Mouse (Mus musculus): Measurements from ENCODE around the gene Ptprg. TPM values are rescaled to one million over a fixed set of nuclear protein-coding genes. Genes with fewer than 3 reads are reported as not detected.

The Ptprg gene
- polyA plus RNA-seq, 1 experiment from 2014 or later: 1.5 TPM

DNA sequence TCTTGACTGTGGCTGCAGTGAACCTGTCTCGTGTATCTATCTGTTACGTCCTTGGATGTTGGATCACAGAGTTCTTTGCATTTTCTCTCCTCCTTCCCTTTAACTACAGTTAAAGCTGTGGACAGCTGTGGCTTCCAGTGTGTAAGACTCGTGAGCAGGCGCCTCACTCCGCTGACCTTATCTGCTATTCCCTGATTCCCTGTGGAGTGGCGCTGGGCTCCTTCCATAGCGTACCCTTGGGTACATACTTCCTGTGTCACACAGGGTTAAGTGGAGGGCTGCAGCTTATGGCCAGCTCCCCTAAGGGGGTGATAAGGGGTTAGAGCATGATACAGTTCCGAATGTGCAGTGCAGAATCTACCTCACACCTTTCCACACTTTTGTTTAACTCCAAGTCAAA lies 473.9 kb downstream of the Ptprg start:
- Histone ChIP-seq H3K4me2 (ENCODE audit: low read depth, low read length) (no peak overlapping the region), H3K36me3 (ENCODE audit: control insufficient read depth, insufficient read depth) (no peaks in the 10 kb centered on the region), H3K4me1 (ENCODE audit: control insufficient read depth, low read depth, low read length) (no peaks in the 10 kb centered on the region), H3K27me3 (ENCODE audit: control insufficient read depth, insufficient read depth, low read depth, low read length) (no peaks in the 10 kb centered on the region), H3K9me3 (replicated peaks; ENCODE audit: control insufficient read depth, low read length) (no peaks in the 10 kb centered on the region), H3K9ac (ENCODE audit: low read depth, low read length) (no peak overlapping the region), H3K27ac (ENCODE audit: low read length) (no peak overlapping the region), H3K4me3 (ENCODE audit: low read depth, low read length) (no peak overlapping the region)
- ATAC-seq (ENCODE audit: low read depth): no peak
- 60% methylated on average over 8 of the region's 8 CpGs for WGBS (ENCODE audit: insufficient replicate concordance)

GRCm38 (mm10) chr14:12029926-12030325 lies 476.6 kb downstream of the Ptprg start:
- no peaks in the 10 kb centered on the region for H3K4me1 ChIP-seq (ENCODE audit: control insufficient read depth, low read depth, low read length)
- no peak for ATAC-seq (ENCODE audit: low read depth)
- H3K4me2 ChIP-seq (ENCODE audit: low read depth, low read length): no peak overlapping the region
- no peaks in the 10 kb centered on the region for H3K36me3 ChIP-seq (ENCODE audit: control insufficient read depth, insufficient read depth)
- H3K9me3 ChIP-seq (replicated peaks; ENCODE audit: control insufficient read depth, low read length): no peaks in the 10 kb centered on the region
- H3K27me3 ChIP-seq (ENCODE audit: control insufficient read depth, insufficient read depth, low read depth, low read length): no peaks in the 10 kb centered on the region
- 48% methylated on average over 2 of the region's 2 CpGs for WGBS (ENCODE audit: insufficient replicate concordance)
- H3K27ac ChIP-seq (ENCODE audit: low read length): no peak overlapping the region
- no peak overlapping the region for H3K9ac ChIP-seq (ENCODE audit: low read depth, low read length)
- no peak overlapping the region for H3K4me3 ChIP-seq (ENCODE audit: low read depth, low read length)

DNA sequence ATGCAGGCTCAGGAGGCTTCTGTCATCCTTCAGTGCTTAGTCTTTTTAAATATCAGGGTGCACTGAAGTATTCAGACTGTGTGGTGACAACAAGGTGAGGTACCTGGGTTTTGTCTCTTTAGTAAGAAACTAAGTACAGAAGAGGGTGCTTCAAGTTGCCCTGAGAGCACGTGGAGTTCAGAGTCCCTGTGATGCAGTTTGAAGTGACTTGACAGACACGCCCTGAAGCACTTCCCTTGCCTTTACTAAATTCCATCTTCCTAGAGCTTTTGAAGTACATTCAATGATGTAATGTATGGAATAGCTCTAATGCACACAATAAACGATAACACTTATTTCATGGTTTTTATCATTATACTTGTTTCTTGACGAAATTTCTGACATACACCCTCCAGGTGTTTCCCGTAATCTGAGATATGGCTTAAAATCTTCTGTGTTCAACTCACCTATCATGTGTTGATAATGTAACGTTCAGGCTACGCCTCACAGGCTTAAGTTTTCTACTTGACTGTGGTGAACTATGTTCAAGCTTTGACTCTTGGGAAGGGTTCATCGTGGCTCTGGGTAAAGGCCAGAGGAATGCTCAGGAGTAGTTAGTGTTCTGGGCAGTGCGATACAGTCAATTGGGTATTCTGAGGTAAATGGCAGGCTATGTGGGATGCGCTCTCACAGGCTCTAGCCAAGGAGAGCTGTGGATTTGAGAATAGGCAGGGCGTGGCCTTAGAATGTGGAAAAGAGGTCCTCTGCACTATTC lies 483.4 kb downstream of the Ptprg start:
- Histone ChIP-seq H3K4me2 (ENCODE audit: low read depth, low read length) (no peak overlapping the region), H3K4me1 (ENCODE audit: control insufficient read depth, low read depth, low read length) (no peaks in the 10 kb centered on the region), H3K27ac (ENCODE audit: low read length) (no peak overlapping the region), H3K4me3 (ENCODE audit: low read depth, low read length) (no peak overlapping the region), H3K9ac (ENCODE audit: low read depth, low read length) (no peak overlapping the region), H3K36me3 (ENCODE audit: control insufficient read depth, insufficient read depth) (no peaks in the 10 kb centered on the region), H3K27me3 (ENCODE audit: control insufficient read depth, insufficient read depth, low read depth, low read length) (no peaks in the 10 kb centered on the region), H3K9me3 (replicated peaks; ENCODE audit: control insufficient read depth, low read length) (no peaks in the 10 kb centered on the region)
- WGBS (ENCODE audit: insufficient replicate concordance): 68% methylated on average over 11 of the region's 11 CpGs
- ATAC-seq (ENCODE audit: low read depth): no peak

- no peaks in the 10 kb centered on the region for H3K9me3 ChIP-seq (replicated peaks; ENCODE audit: control insufficient read depth, low read length)
- no peak overlapping the region for H3K27ac ChIP-seq (ENCODE audit: low read length)
- ATAC-seq (ENCODE audit: low read depth): no peak
- H3K27me3 ChIP-seq (ENCODE audit: control insufficient read depth, insufficient read depth, low read depth, low read length): no peaks in the 10 kb centered on the region
- no peak overlapping the region for H3K9ac ChIP-seq (ENCODE audit: low read depth, low read length)
- H3K4me3 ChIP-seq (ENCODE audit: low read depth, low read length): no peak overlapping the region
- H3K4me2 ChIP-seq (ENCODE audit: low read depth, low read length): no peak overlapping the region
- WGBS (ENCODE audit: insufficient replicate concordance): 57% methylated on average over 3 of the region's 3 CpGs
- no peaks in the 10 kb centered on the region for H3K36me3 ChIP-seq (ENCODE audit: control insufficient read depth, insufficient read depth)
- H3K4me1 ChIP-seq (ENCODE audit: control insufficient read depth, low read depth, low read length): no peaks in the 10 kb centered on the region
Observed at GRCm38 (mm10) chr14:12039743-12040142, 486.4 kb downstream of the Ptprg start.

DNA sequence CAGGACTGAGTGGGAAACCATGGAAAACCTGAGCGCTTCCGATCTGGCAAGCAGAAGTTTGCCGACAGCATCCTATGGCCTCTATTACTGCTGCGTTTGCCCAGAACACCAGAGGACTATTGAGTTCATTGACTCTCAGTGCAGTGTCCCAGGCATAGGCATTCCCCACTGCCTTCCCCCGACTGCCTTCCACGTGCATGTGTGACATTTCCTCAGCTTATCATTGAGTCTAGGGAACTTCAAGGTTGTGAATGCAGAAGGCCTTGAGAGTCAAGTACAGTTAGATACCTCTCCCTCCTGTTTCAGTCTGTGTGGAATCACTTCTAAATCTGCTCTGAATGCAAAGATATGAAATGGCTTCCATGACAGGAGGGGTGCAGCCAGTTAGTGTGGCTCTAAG lies 488.2 kb downstream of the Ptprg start:
- no peak overlapping the region for H3K4me2 ChIP-seq (ENCODE audit: low read depth, low read length)
- H3K27me3 ChIP-seq (ENCODE audit: control insufficient read depth, insufficient read depth, low read depth, low read length): no peaks in the 10 kb centered on the region
- no peaks in the 10 kb centered on the region for H3K9me3 ChIP-seq (replicated peaks; ENCODE audit: control insufficient read depth, low read length)
- H3K36me3 ChIP-seq (ENCODE audit: control insufficient read depth, insufficient read depth): no peaks in the 10 kb centered on the region
- H3K9ac ChIP-seq (ENCODE audit: low read depth, low read length): no peak overlapping the region
- H3K4me1 ChIP-seq (ENCODE audit: control insufficient read depth, low read depth, low read length): no peaks in the 10 kb centered on the region
- 77% methylated on average over 6 of the region's 6 CpGs for whole genome bisulfite sequencing (ENCODE audit: insufficient replicate concordance)
- no peak for ATAC-seq (ENCODE audit: low read depth)
- H3K4me3 ChIP-seq (ENCODE audit: low read depth, low read length): no peak overlapping the region
- no peak overlapping the region for H3K27ac ChIP-seq (ENCODE audit: low read length)

DNA sequence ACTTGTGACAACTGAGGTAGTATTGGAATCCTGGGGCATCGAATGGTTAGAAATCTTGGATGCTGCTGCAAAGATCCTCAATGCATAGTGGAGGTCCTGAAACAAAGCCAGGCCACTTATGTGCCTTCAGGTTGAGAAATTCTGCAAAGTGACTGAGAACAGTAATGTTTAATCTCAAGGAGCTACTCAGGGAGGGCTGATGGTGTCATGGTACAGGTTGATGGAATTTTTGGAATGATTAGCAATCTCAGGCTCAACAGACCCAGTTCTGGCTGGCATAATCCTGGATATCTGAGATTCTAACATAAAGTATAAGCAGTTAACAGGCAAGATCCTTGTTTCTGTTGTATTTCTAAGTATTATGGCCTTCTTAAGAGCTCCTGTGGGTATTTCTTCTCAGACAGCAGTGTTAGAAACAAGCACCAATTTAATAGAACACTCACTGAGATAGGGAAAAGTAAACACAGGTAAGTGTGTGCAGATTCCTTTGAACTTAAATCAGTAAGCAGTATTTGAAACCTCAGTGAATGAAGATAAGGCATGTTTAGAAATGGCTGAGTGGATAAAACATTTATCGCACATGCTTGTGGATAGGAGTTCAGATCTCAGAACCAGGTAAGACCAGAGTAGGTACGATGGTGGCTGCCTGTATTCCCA lies 493.0 kb downstream of the Ptprg start:
- Histone ChIP-seq H3K27ac (ENCODE audit: low read length) (no peak overlapping the region), H3K4me3 (ENCODE audit: low read depth, low read length) (no peak overlapping the region), H3K27me3 (ENCODE audit: control insufficient read depth, insufficient read depth, low read depth, low read length) (no peaks in the 10 kb centered on the region), H3K9me3 (replicated peaks; ENCODE audit: control insufficient read depth, low read length) (no peaks in the 10 kb centered on the region), H3K9ac (ENCODE audit: low read depth, low read length) (no peak overlapping the region), H3K4me2 (ENCODE audit: low read depth, low read length) (no peak overlapping the region), H3K36me3 (ENCODE audit: control insufficient read depth, insufficient read depth) (no peaks in the 10 kb centered on the region), H3K4me1 (ENCODE audit: control insufficient read depth, low read depth, low read length) (no peaks in the 10 kb centered on the region)
- no peak for ATAC-seq (ENCODE audit: low read depth)
- 72% methylated on average over 3 of the region's 3 CpGs for WGBS (ENCODE audit: insufficient replicate concordance)

DNA sequence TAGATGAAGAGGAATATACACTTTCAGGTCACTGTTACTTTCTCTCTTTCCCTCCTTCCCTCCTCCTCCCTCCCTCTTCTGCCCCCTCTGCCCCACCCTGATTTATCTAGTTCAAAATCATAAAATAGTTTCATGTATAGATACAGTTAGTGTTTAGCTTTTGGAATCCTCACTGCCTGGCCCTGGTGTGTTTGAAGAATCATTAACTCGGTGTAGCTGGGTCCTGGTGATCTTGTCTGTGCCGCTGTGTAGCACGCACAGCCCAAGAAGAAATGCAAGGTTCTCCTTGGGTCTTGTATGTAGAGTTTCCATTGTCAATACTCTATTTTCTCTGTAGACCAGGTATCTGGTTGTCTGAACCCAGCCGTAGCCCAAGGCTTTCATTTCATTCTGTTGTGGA lies 494.3 kb downstream of the Ptprg start:
- ATAC-seq (ENCODE audit: low read depth): no peak
- no peak overlapping the region for H3K4me3 ChIP-seq (ENCODE audit: low read depth, low read length)
- H3K4me1 ChIP-seq (ENCODE audit: control insufficient read depth, low read depth, low read length): no peaks in the 10 kb centered on the region
- 72% methylated on average over 4 of the region's 4 CpGs for WGBS (ENCODE audit: insufficient replicate concordance)
- no peaks in the 10 kb centered on the region for H3K27me3 ChIP-seq (ENCODE audit: control insufficient read depth, insufficient read depth, low read depth, low read length)
- H3K9ac ChIP-seq (ENCODE audit: low read depth, low read length): no peak overlapping the region
- no peaks in the 10 kb centered on the region for H3K36me3 ChIP-seq (ENCODE audit: control insufficient read depth, insufficient read depth)
- no peak overlapping the region for H3K4me2 ChIP-seq (ENCODE audit: low read depth, low read length)
- no peak overlapping the region for H3K27ac ChIP-seq (ENCODE audit: low read length)
- no peaks in the 10 kb centered on the region for H3K9me3 ChIP-seq (replicated peaks; ENCODE audit: control insufficient read depth, low read length)

DNA sequence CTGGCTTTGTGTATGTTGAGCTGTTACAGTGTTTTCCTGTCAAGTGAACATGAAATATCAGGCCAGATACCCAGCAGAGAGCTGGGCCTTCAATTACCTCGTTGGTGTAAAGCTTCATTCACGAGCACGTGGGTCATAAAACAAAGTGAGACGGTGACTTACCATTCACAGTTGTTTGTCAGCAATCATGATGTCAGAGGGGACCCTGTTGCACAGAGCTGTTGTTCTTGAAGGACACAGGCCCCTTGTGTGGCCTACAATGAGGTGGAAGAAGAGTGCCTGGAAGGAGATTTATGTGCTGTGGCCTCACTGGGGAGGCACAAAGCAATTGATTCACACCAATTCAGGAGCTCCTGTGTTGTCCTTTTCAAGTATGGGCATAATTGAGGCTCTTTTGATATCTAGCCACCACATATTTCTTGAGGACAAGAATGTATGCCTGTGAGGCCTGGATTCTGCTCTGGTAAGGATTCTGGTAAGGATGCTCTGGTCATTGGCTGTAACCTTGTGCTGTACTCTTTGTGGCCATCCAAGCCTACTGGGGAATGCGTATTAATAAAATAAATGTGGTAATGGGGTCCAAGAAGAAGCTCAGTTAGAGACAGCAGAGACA lies 503.7 kb downstream of the Ptprg start:
- no peaks in the 10 kb centered on the region for H3K9me3 ChIP-seq (replicated peaks; ENCODE audit: control insufficient read depth, low read length)
- H3K27me3 ChIP-seq (ENCODE audit: control insufficient read depth, insufficient read depth, low read depth, low read length): no peaks in the 10 kb centered on the region
- 52% methylated on average over 5 of the region's 5 CpGs for WGBS (ENCODE audit: insufficient replicate concordance)
- no peak for ATAC-seq (ENCODE audit: low read depth)
- no peak overlapping the region for H3K4me2 ChIP-seq (ENCODE audit: low read depth, low read length)
- H3K27ac ChIP-seq (ENCODE audit: low read length): no peak overlapping the region
- no peak overlapping the region for H3K9ac ChIP-seq (ENCODE audit: low read depth, low read length)
- H3K4me3 ChIP-seq (ENCODE audit: low read depth, low read length): no peak overlapping the region
- H3K36me3 ChIP-seq (ENCODE audit: control insufficient read depth, insufficient read depth): no peaks in the 10 kb centered on the region
- H3K4me1 ChIP-seq (ENCODE audit: control insufficient read depth, low read depth, low read length): no peaks in the 10 kb centered on the region

DNA sequence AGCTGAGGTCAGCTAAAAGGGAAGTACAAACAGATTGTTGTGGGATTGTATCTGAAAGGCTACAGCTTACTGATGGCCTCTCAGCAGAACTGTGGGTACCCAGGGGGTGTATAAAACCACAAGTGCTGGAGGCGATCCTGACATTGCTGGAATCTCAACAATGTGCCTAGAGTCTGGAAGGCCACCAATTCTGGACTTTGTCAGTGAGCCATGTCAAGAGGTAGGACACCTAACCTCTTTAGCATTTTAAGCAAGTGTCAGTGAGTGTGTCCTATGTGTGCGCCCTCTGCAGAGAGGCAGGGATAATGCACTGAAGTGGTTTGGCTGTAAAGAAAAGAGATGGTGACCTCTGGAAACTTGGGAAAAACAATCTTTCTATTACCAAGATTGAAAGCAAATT lies 504.5 kb downstream of the Ptprg start:
- no peak overlapping the region for H3K9ac ChIP-seq (ENCODE audit: low read depth, low read length)
- no peak overlapping the region for H3K4me3 ChIP-seq (ENCODE audit: low read depth, low read length)
- ATAC-seq (ENCODE audit: low read depth): no peak
- no peaks in the 10 kb centered on the region for H3K36me3 ChIP-seq (ENCODE audit: control insufficient read depth, insufficient read depth)
- H3K4me1 ChIP-seq (ENCODE audit: control insufficient read depth, low read depth, low read length): no peaks in the 10 kb centered on the region
- no peaks in the 10 kb centered on the region for H3K9me3 ChIP-seq (replicated peaks; ENCODE audit: control insufficient read depth, low read length)
- no peaks in the 10 kb centered on the region for H3K27me3 ChIP-seq (ENCODE audit: control insufficient read depth, insufficient read depth, low read depth, low read length)
- 64% methylated on average over 2 of the region's 2 CpGs for whole genome bisulfite sequencing (ENCODE audit: insufficient replicate concordance)
- H3K27ac ChIP-seq (ENCODE audit: low read length): no peak overlapping the region
- H3K4me2 ChIP-seq (ENCODE audit: low read depth, low read length): no peak overlapping the region
